Mouse (Mus musculus) liver, embryonic 14.5 days (tissue): Measurements from ENCODE around the gene Wasf3.

Source experiments
- CTCF ChIP-seq: IDR thresholded peaks from 2 replicates; pipeline ENCODE4 v1.5.1; 2016; ENCODE audit warnings: antibody characterized with exemption, low read depth, control low read depth
- EP300 ChIP-seq: IDR thresholded peaks from 2 replicates; pipeline ENCODE4 v1.6.1; 2016; ENCODE audit warnings: antibody characterized with exemption, low read depth

- TF ChIP-seq CTCF (no peak), EP300 (no peak)
Observed at GRCm38 (mm10) chr5:146398386-146399115, 13.8 kb downstream of the Wasf3 start.
